Comparison of ENCODE assay signal across 8 mouse cellular contexts in genomic region chr9:110100627-110101600, GRCm38 (mm10). TPM values are rescaled to one million over a fixed set of nuclear protein-coding genes. Genes with fewer than 3 reads are reported as not detected.
DNase-seq lines count a peak whose midpoint lies in the region; ATAC-seq and TF ChIP-seq lines count a peak whose summit lies in the region.

No protein-coding gene starts in this region.

- TF ChIP-seq CTCF in MEL (IDR thresholded peaks at IDR 0.05 in 2 of 3, conservative IDR thresholded peaks at IDR 0.05 in 1 of 3; ENCODE audit: control insufficient read depth in 1 of 3, insufficient read depth in 1 of 3, low read depth in 2 of 3, low read length in 3 of 3, poor library complexity in 1 of 3, severe bottlenecking in 1 of 3), result peak; percentile 93 to 99 (median 93)
- peak; percentile 91 for TF ChIP-seq CTCF in cerebellum, adult 2 months (IDR thresholded peaks at IDR 0.05; ENCODE audit: borderline replicate concordance, insufficient read depth, low read depth, low read length)
- peak; percentile 98 for TF ChIP-seq CTCF in forebrain, postnatal 0 days (IDR thresholded peaks at IDR 0.05; ENCODE audit: low read depth)

- no peak for TF ChIP-seq EP300 in MEL (IDR thresholded peaks at IDR 0.05; ENCODE audit: low read depth in 1 of 2, low read length in 2 of 2)

- H3K4me2 ChIP-seq in forebrain, postnatal 0 days (ENCODE audit: low read depth), result peak overlapping the region; percentile 75
- peak overlapping the region; percentile 71 for H3K4me2 ChIP-seq in lung, embryonic 16.5 days (ENCODE audit: low read depth, low read length)

- peak overlapping the region; percentile 77 to 95 for H3K4me3 ChIP-seq in MEL (ENCODE audit: control insufficient read depth in 1 of 2, insufficient read depth in 1 of 2, low read depth in 2 of 2, low read length in 2 of 2)
- H3K4me3 ChIP-seq in cerebellum, adult 2 months (replicated peaks; ENCODE audit: insufficient read depth, low read depth, low read length), result peak overlapping the region; percentile 95
- H3K4me3 ChIP-seq in forebrain, postnatal 0 days (ENCODE audit: low read depth, low read length), result peak overlapping the region; percentile 77
- H3K4me3 ChIP-seq in lung, embryonic 16.5 days (ENCODE audit: low read length), result peak overlapping the region; percentile 85

- no peaks in the 10 kb centered on the region for H3K27me3 ChIP-seq in MEL (ENCODE audit: control insufficient read depth in 1 of 2, insufficient read depth in 2 of 2, low read length in 2 of 2)
- no peaks in the 10 kb centered on the region for H3K27me3 ChIP-seq in cerebellum, adult 2 months (ENCODE audit: control insufficient read depth, insufficient read depth, low read length)
- H3K27me3 ChIP-seq in forebrain, postnatal 0 days (ENCODE audit: insufficient read depth, low read length), result no peaks in the 10 kb centered on the region
- H3K27me3 ChIP-seq in lung, embryonic 16.5 days (ENCODE audit: control insufficient read depth, insufficient read depth, low read depth, low read length), result no peaks in the 10 kb centered on the region

- ATAC-seq in forebrain, postnatal 0 days, result peak; percentile 100
- ATAC-seq in hematopoietic stem cell, adult 5-6 weeks (replicated peaks in 1 of 2; ENCODE audit: insufficient read depth in 1 of 2, low FRiP score in 2 of 2, low TSS enrichment in 1 of 2, low read depth in 1 of 2, poor library complexity in 2 of 2, severe bottlenecking in 2 of 2), result peak; percentile 99 to 100
- peak; percentile 98 for ATAC-seq in lung, embryonic 16.5 days (ENCODE audit: low read depth)

- TF ChIP-seq RAD21 in MEL (IDR thresholded peaks at IDR 0.05; ENCODE audit: low read depth, low read length), result peak; percentile 23

- peak overlapping the region; percentile 44; the same call in 1 of the 2 replicates for H3K27ac ChIP-seq in MEL (ENCODE audit: control insufficient read depth, low read depth, low read length)
- H3K27ac ChIP-seq in cerebellum, adult 2 months (ENCODE audit: insufficient read depth, low read length), result no peak overlapping the region
- H3K27ac ChIP-seq in forebrain, postnatal 0 days (ENCODE audit: low read depth, low read length), result 0 out of 2 replicates have a peak overlapping the region, but pooled peaks have one; percentile 21
- H3K27ac ChIP-seq in lung, embryonic 16.5 days (ENCODE audit: low read length), result peak overlapping the region; percentile 23; the same call in 1 of the 2 replicates

- peak; percentile 93 for DNase-seq in MEL (ENCODE audit: low read depth, low spot score)
- peak; percentile 91 to 95 for DNase-seq in cerebellum, adult 2 months
- DNase-seq in forebrain, postnatal 0 days, result peak; percentile 93
- DNase-seq in layer of hippocampus, adult 9-10 months (ENCODE audit: low spot score), result peak; percentile 86
- peak; percentile 83 for DNase-seq in ovary, postnatal 10 days (ENCODE audit: low spot score)
- DNase-seq in thymus, postnatal 10 days (ENCODE audit: low spot score in 2 of 2), result peak; percentile 85 to 96

- peaks cover 7% of the 10 kb centered on the region for H3K79me2 ChIP-seq in MEL (ENCODE audit: control insufficient read depth, insufficient read depth, low read length, poor library complexity)

- no peaks in the 10 kb centered on the region for H3K9me3 ChIP-seq in MEL (replicated peaks; ENCODE audit: insufficient read depth, low read length)
- no peaks in the 10 kb centered on the region for H3K9me3 ChIP-seq in forebrain, postnatal 0 days (ENCODE audit: low read length)
- no peaks in the 10 kb centered on the region for H3K9me3 ChIP-seq in lung, embryonic 16.5 days (ENCODE audit: control insufficient read depth, low read length)

- no peaks in the 10 kb centered on the region for H3K4me1 ChIP-seq in MEL (ENCODE audit: control insufficient read depth in 1 of 2, insufficient read depth in 2 of 2, low read length in 2 of 2)
- H3K4me1 ChIP-seq in cerebellum, adult 2 months (ENCODE audit: control insufficient read depth, insufficient read depth, low read length), result no peaks in the 10 kb centered on the region
- no peaks in the 10 kb centered on the region for H3K4me1 ChIP-seq in forebrain, postnatal 0 days (ENCODE audit: insufficient read depth)
- peaks cover 4% of the 10 kb centered on the region; the same call in 1 of the 2 replicates for H3K4me1 ChIP-seq in lung, embryonic 16.5 days (replicated peaks; ENCODE audit: control insufficient read depth, insufficient read depth, low read length)

- H3K9ac ChIP-seq in MEL (ENCODE audit: control insufficient read depth, low read depth, low read length, poor library complexity, severe bottlenecking), result peak overlapping the region; percentile 91
- peak overlapping the region; percentile 70 for H3K9ac ChIP-seq in forebrain, postnatal 0 days
- peak overlapping the region; percentile 91 for H3K9ac ChIP-seq in lung, embryonic 16.5 days (ENCODE audit: low read length)

- TF ChIP-seq POLR2A in MEL (IDR thresholded peaks at IDR 0.05; ENCODE audit: control insufficient read depth in 1 of 2, insufficient read depth in 1 of 2, low read depth in 1 of 2, low read length in 2 of 2, poor library complexity in 1 of 2), result peak; percentile 94 to 98
- no peak for TF ChIP-seq POLR2A in cerebellum, adult 2 months (IDR thresholded peaks at IDR 0.05; ENCODE audit: borderline replicate concordance, insufficient read depth, low read length)

- WGBS in cerebellum, adult 2 months, result under 1% methylated on average over 41 of the region's 41 CpGs
- WGBS in forebrain, postnatal 0 days, result 3% methylated on average over 41 of the region's 41 CpGs
- WGBS in lung, embryonic 16.5 days, result 2% methylated on average over 41 of the region's 41 CpGs

- peaks cover 2 to 6% of the 10 kb centered on the region in 2 experiments for H3K36me3 ChIP-seq in MEL (ENCODE audit: control insufficient read depth in 1 of 2, insufficient read depth in 2 of 2, low read length in 2 of 2)
- H3K36me3 ChIP-seq in forebrain, postnatal 0 days (ENCODE audit: insufficient read depth), result peaks cover 57% of the 10 kb centered on the region
- peaks cover 31% of the 10 kb centered on the region for H3K36me3 ChIP-seq in lung, embryonic 16.5 days (ENCODE audit: control insufficient read depth, insufficient read depth, low read length)

TF ChIP-seq in MEL, 35 proteins besides CTCF, POLR2A, EP300 and RAD21 (continues in another document):
- TF ChIP-seq ZC3H11A (IDR thresholded peaks at IDR 0.05; ENCODE audit: low read depth, low read length) (no peak), POLR2AphosphoS2 (IDR thresholded peaks at IDR 0.05; ENCODE audit: low read length) (peak; percentile 75), ELF1 (IDR thresholded peaks at IDR 0.05; ENCODE audit: low read depth, low read length) (no peak), ZMIZ1 (IDR thresholded peaks at IDR 0.05; ENCODE audit: low read depth, low read length) (0 out of 2 replicates have a peak, but pooled peaks have one; percentile 38), JUND (IDR thresholded peaks at IDR 0.05; ENCODE audit: low read depth, low read length) (no peak), MYB (IDR thresholded peaks at IDR 0.05; ENCODE audit: low read depth, low read length) (no peak), RCOR1 (IDR thresholded peaks at IDR 0.05; ENCODE audit: low read depth, low read length) (no peak; the same call in 1 of the 2 replicates), MAFK (IDR thresholded peaks at IDR 0.05; ENCODE audit: borderline replicate concordance, low read depth, low read length) (no peak), NELFE (IDR thresholded peaks at IDR 0.05; ENCODE audit: low read depth, low read length) (peak; percentile 81), UBTF (IDR thresholded peaks at IDR 0.05; ENCODE audit: borderline replicate concordance, insufficient read depth, low read depth, low read length) (no peak), TBP (IDR thresholded peaks at IDR 0.05; ENCODE audit: low read depth, low read length) (peak; percentile 80), KAT2A (conservative IDR thresholded peaks at IDR 0.05; ENCODE audit: low read depth, low read length) (no peak; the same call in 1 of the 2 replicates), MYC (IDR thresholded peaks at IDR 0.05; ENCODE audit: low read depth, low read length) (peak; percentile 80), GABPA (IDR thresholded peaks at IDR 0.05; ENCODE audit: low read depth, low read length) (peak; percentile 73; the same call in 1 of the 2 replicates), NRF1 (IDR thresholded peaks at IDR 0.05; ENCODE audit: insufficient read depth, low read depth, low read length, poor library complexity, severe bottlenecking) (no peak), TAL1 (IDR thresholded peaks at IDR 0.05; ENCODE audit: low read length) (no peak), E2F4 (IDR thresholded peaks at IDR 0.05; ENCODE audit: borderline replicate concordance, low read depth, low read length) (no peak), ZKSCAN1 (IDR thresholded peaks at IDR 0.05; ENCODE audit: low read depth, low read length) (no peak), SIN3A (IDR thresholded peaks at IDR 0.05; ENCODE audit: low read length) (peak; percentile 63), HCFC1 (IDR thresholded peaks at IDR 0.05; ENCODE audit: low read depth, low read length) (peak; percentile 93), MXI1 (IDR thresholded peaks at IDR 0.05; ENCODE audit: low read depth, low read length) (peak; percentile 91), USF1 (IDR thresholded peaks at IDR 0.05; ENCODE audit: low read depth, low read length) (no peak), POLR2AphosphoS5 (IDR thresholded peaks at IDR 0.05; ENCODE audit: borderline replicate concordance, low read depth, low read length) (no peak)

RNA-seq across cellular contexts. Expression of gene Smarcc1, which starts 16.6 kb away (rescaled TPM):
- total RNA-seq in MEL (2012; rRNA removed), result 35.5 and 41.4 TPM in 2 replicates
- polyA plus RNA-seq in MEL (2012; ENCODE audit: insufficient read depth in 1 of 2, insufficient read length in 2 of 2, low read depth in 1 of 2, low replicate concordance in 2 of 2, missing spikeins in 1 of 2), result 100 to 1,000 TPM in 1 of 2 experiments, 10 to 100 TPM in 1; 79.0 to 488 TPM
- 21.7 and 23.1 TPM in 2 replicates for polyA plus RNA-seq in cerebellum, adult 2 months (2012; rRNA removed)
- total RNA-seq in forebrain, postnatal 0 days (2014; rRNA removed), result 36.8 and 43.0 TPM in 2 replicates
- polyA plus RNA-seq in forebrain, postnatal 0 days (2015; fragmentation: Nextera tagmentation; extraction: Ambion mirVana), result 52.0 and 77.1 TPM in 2 replicates
- total RNA-seq in hematopoietic stem cell, adult 5-6 weeks (2017), result 90.3 and 92.9 TPM in 2 replicates
- 86.0 and 87.1 TPM in 2 replicates for polyA plus RNA-seq in lung, embryonic 16.5 days (2015; fragmentation: Nextera tagmentation; extraction: Ambion mirVana)

RNA-seq across cellular contexts. Expression of gene Dhx30, which starts 16.7 kb away (rescaled TPM):
- 113 and 126 TPM in 2 replicates for total RNA-seq in MEL (2012; rRNA removed)
- polyA plus RNA-seq in MEL (2012; ENCODE audit: insufficient read depth in 1 of 2, insufficient read length in 2 of 2, low read depth in 1 of 2, low replicate concordance in 2 of 2, missing spikeins in 1 of 2), result 100 to 1,000 TPM in 1 of 2 experiments, not detected in 1; 113 TPM
- polyA plus RNA-seq in cerebellum, adult 2 months (2012; rRNA removed), result 154 and 155 TPM in 2 replicates
- total RNA-seq in forebrain, postnatal 0 days (2014; rRNA removed), result 132 and 156 TPM in 2 replicates
- polyA plus RNA-seq in forebrain, postnatal 0 days (2015; fragmentation: Nextera tagmentation; extraction: Ambion mirVana), result 98.6 and 117 TPM in 2 replicates
- total RNA-seq in hematopoietic stem cell, adult 5-6 weeks (2017), result 63.0 and 78.6 TPM in 2 replicates
- polyA plus RNA-seq in lung, embryonic 16.5 days (2015; fragmentation: Nextera tagmentation; extraction: Ambion mirVana), result 117 and 119 TPM in 2 replicates
